Mouse (Mus musculus) heart, embryonic 14.5 days (tissue): ENCODE measurements around the gene Ddx56. TPM values are rescaled to one million over a fixed set of nuclear protein-coding genes. Genes with fewer than 3 reads are reported as not detected.
A peak's percentile ranks its signal among the peaks of the same experiment; 100 is the strongest.

Source experiments
- ATAC-seq: fragments of 200-750 bp; cut with Nextera tagmentation; 2 replicates; pipeline ENCODE4 v1.8.0; 2017; ENCODE audit warnings: low read depth, moderate TSS enrichment; ENCODE audit not compliant: insufficient number of reproducible peaks, insufficient read depth, low FRiP score
- H3K27ac ChIP-seq, 2 experiments: fragments of 200-500 bp in 1 of 2; fragments of 300-500 bp in 1 of 2; sonication (generic) in 1 of 2; replicated peaks in 1 of 2; 2 replicates each; pipeline ENCODE4 v1.5.1; 2012 to 2014; ENCODE audit warnings: low read depth in 2 of 2, low read length in 2 of 2, control low read depth in 1 of 2, mild to moderate bottlenecking in 1 of 2, mixed read lengths in 1 of 2; ENCODE audit not compliant: control insufficient read depth in 1 of 2, insufficient read depth in 1 of 2
- H3K27me3 ChIP-seq: fragments of 300-500 bp; sonication (generic); 2 replicates; pipeline ENCODE4 v1.6.1; 2014; ENCODE audit warnings: mild to moderate bottlenecking, low read length, control low read depth; ENCODE audit not compliant: control insufficient read depth, insufficient read depth
- H3K36me3 ChIP-seq: fragments of 300-500 bp; sonication (generic); 2 replicates; pipeline ENCODE4 v1.6.1; 2014; ENCODE audit warnings: mild to moderate bottlenecking, control low read depth, low read length, mixed read lengths; ENCODE audit not compliant: control insufficient read depth, insufficient read depth
- H3K4me1 ChIP-seq, 2 experiments: fragments of 200-500 bp in 1 of 2; fragments of 300-500 bp in 1 of 2; sonication (generic) in 1 of 2; 2 replicates each; pipeline ENCODE4 v1.6.1; 2012 to 2014; ENCODE audit warnings: low read length in 2 of 2, control low read depth in 1 of 2, mixed read lengths in 1 of 2; ENCODE audit not compliant: control insufficient read depth in 2 of 2, insufficient read depth in 2 of 2
- H3K4me2 ChIP-seq: fragments of 300-500 bp; sonication (generic); 2 replicates; pipeline ENCODE4 v1.6.1; 2014; ENCODE audit warnings: mild to moderate bottlenecking, low read length
- H3K4me3 ChIP-seq, 2 experiments: fragments of 200-500 bp in 1 of 2; fragments of 300-500 bp in 1 of 2; sonication (generic) in 1 of 2; 2 replicates each; pipeline ENCODE4 v1.5.1; 2012 to 2014; ENCODE audit warnings: low read length in 2 of 2, mild to moderate bottlenecking in 2 of 2, control low read depth in 1 of 2, low read depth in 1 of 2, moderate library complexity in 1 of 2; ENCODE audit not compliant: control insufficient read depth in 1 of 2, insufficient read depth in 1 of 2
- H3K9ac ChIP-seq: fragments of 300-500 bp; sonication (generic); 2 replicates; pipeline ENCODE4 v1.6.1; 2014; ENCODE audit warnings: mild to moderate bottlenecking, low read length
- H3K9me3 ChIP-seq: fragments of 300-500 bp; sonication (generic); 2 replicates; pipeline ENCODE4 v1.6.1; 2016; ENCODE audit warnings: low read length, control low read depth; ENCODE audit not compliant: control insufficient read depth
- WGBS: fragments of 180-500 bp; shearing (Covaris S2); extraction: QIAGEN DNeasy Blood & Tissue Kit; methylation state at CpG from one replicate; pipeline ENCODE4 v1.1.7; 2014; 5-methylcytosine and 5-hydroxymethylcytosine counted together
- polyA plus RNA-seq: library from polyadenylated mRNA; unstranded; fragments of >200 nt; fragmentation: Nextera tagmentation; extraction: Ambion mirVana; gene quantifications from 2 replicates; pipeline ENCODE4 v1.2.1, GENCODE M21; 2014

Gene Ddx56
- polyA plus RNA-seq, 1 experiment from 2014 or later = 55.0 TPM

GRCm38 (mm10) chr11:6296077-6296476 lies 28.5 kb upstream of the Ddx56 start:
- Histone ChIP-seq H3K4me2 (no peak overlapping the region), H3K27me3 (no peaks in the 10 kb centered on the region), H3K9me3 (no peaks in the 10 kb centered on the region), H3K36me3 (peaks cover 42% of the 10 kb centered on the region), H3K4me3 (no peak overlapping the region), H3K9ac (no peak overlapping the region), H3K27ac (no peak overlapping the region), H3K4me1 (peaks cover 0 to 15% of the 10 kb centered on the region in 2 experiments; a peak in 3 of 4 replicates)
- no peak for ATAC-seq

GRCm38 (mm10) chr11:6294632-6295031 lies 27.1 kb upstream of the Ddx56 start:
- H3K9me3 ChIP-seq = no peaks in the 10 kb centered on the region
- no peak overlapping the region for H3K4me2 ChIP-seq
- no peak for ATAC-seq
- H3K4me3 ChIP-seq = no peak overlapping the region
- 86% methylated on average over 4 of the region's 4 CpGs for WGBS
- H3K9ac ChIP-seq = no peak overlapping the region
- no peaks in the 10 kb centered on the region for H3K27me3 ChIP-seq
- peaks cover 0 to 17% of the 10 kb centered on the region in 2 experiments; a peak in 3 of 4 replicates for H3K4me1 ChIP-seq
- H3K27ac ChIP-seq = no peak overlapping the region
- H3K36me3 ChIP-seq = peaks cover 28% of the 10 kb centered on the region

- H3K4me3 ChIP-seq = no peak overlapping the region
- no peak overlapping the region for H3K9ac ChIP-seq
- no peaks in the 10 kb centered on the region for H3K9me3 ChIP-seq
- H3K27ac ChIP-seq = no peak overlapping the region
- H3K4me1 ChIP-seq = peaks cover 0 to 17% of the 10 kb centered on the region in 2 experiments; a peak in 3 of 4 replicates
- ATAC-seq = no peak
- peaks cover 18% of the 10 kb centered on the region for H3K36me3 ChIP-seq
- H3K4me2 ChIP-seq = peak overlapping the region; percentile 69
- H3K27me3 ChIP-seq = no peaks in the 10 kb centered on the region
- 95% methylated on average over 2 of the region's 2 CpGs for WGBS
Observed at GRCm38 (mm10) chr11:6293601-6294000, 26.0 kb upstream of the Ddx56 start.

DNA sequence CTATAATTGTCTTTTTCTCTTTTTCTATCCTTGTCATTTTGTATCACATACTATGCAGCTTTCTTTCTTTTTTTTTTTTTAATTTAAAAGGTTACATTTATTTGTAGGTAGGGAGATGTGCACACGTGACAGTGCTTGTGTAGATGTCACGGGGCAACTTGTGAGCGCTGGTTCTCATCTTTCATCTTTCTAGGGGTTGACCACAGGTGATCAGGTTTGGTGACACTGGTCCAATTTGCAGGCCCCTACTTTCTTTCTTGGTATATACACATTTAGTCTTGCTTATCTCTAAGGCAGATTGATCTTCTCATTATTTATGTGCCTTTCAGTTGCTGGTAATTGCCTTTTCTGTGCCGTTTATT lies 25.4 kb upstream of the Ddx56 start:
- peak overlapping the region; percentile 87; the same call in 1 of the 2 replicates for H3K9ac ChIP-seq
- WGBS = 88% methylated on average over 4 of the region's 4 CpGs
- H3K27ac ChIP-seq = peak overlapping the region; percentile 97 to 98
- no peaks in the 10 kb centered on the region for H3K9me3 ChIP-seq
- no peak for ATAC-seq
- H3K4me3 ChIP-seq = peak overlapping the region; percentile 61 to 78; a peak in 3 of 4 replicates
- H3K27me3 ChIP-seq = no peaks in the 10 kb centered on the region
- H3K4me1 ChIP-seq = peaks cover 0 to 17% of the 10 kb centered on the region in 2 experiments; a peak in 3 of 4 replicates
- peak overlapping the region; percentile 69 for H3K4me2 ChIP-seq
- peaks cover 12% of the 10 kb centered on the region for H3K36me3 ChIP-seq

DNA sequence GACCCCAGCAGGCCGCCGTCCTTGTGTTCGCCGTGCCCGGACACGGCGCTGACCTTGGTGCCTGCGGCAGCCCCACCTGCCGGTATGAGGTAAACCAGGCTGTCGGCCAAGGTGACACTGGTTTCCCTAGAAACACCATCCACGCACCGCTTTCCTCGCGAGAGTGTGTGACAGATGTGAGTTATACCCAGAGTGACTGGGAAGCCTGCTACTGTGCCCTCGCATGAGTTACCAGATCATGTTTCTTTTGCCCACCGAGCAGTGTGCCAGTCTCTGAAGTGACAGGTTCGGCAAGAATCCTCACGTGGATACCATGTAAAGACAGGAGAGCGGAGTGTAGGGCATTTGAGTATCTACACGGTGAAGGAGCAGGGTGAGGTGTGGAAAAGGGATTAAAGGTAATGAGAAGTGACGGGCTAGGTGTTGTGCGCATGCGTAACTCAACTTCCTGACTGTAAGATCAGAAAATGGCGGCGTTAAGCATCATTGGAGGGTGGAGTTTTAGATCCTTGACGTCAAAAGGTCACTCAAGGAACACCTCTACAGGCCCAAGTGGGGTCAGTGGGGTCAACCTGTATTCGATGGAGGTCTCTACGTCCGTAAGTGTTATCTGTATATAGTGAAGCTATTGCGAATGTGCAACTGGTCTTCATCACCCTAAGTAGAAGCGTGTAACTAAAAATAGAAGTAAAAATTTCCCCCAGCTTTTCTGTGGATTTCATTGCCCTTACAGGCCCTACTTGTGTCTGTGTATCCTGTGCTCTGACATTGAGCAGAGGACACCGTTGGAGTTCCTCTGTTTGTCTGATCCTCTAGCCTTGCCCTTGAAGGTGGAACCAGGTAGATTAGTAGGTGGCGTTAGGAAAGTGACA lies 24.8 kb upstream of the Ddx56 start:
- Histone ChIP-seq H3K9me3 (no peaks in the 10 kb centered on the region), H3K4me1 (peaks cover 0 to 17% of the 10 kb centered on the region in 2 experiments; a peak in 3 of 4 replicates), H3K9ac (peak overlapping the region; percentile 87), H3K4me3 (peak overlapping the region; percentile 61 to 78), H3K27ac (peak overlapping the region; percentile 97 to 98), H3K27me3 (no peaks in the 10 kb centered on the region), H3K36me3 (peaks cover 6% of the 10 kb centered on the region), H3K4me2 (peak overlapping the region; percentile 69)
- peak; percentile 24; the same call in 1 of the 2 replicates for ATAC-seq
- WGBS = 6% methylated on average over 33 of the region's 33 CpGs

GRCm38 (mm10) chr11:6291401-6292115 lies 24.0 kb upstream of the Ddx56 start, which contains the start of gene Ogdh:
Ogdh (plus strand) TSS chr11:6291633.
- Histone ChIP-seq H3K4me3 (peak within 1 kb of the TSS; percentile 61 to 78), H3K36me3 (no peaks in the 10 kb centered on the region), H3K4me2 (peak within 1 kb of the TSS; percentile 69), H3K9ac (peak within 1 kb of the TSS; percentile 87), H3K4me1 (peaks cover 0 to 17% of the 10 kb centered on the region in 2 experiments; a peak in 3 of 4 replicates), H3K9me3 (no peaks in the 10 kb centered on the region), H3K27ac (peak within 1 kb of the TSS; percentile 97 to 98), H3K27me3 (no peaks in the 10 kb centered on the region)
- peak; percentile 96 for ATAC-seq
- WGBS = under 1% methylated on average over 71 of the region's 77 CpGs

- H3K27me3 ChIP-seq = no peaks in the 10 kb centered on the region
- H3K4me3 ChIP-seq = peak overlapping the region; percentile 61 to 78
- H3K36me3 ChIP-seq = no peaks in the 10 kb centered on the region
- no peak for ATAC-seq
- no peaks in the 10 kb centered on the region for H3K9me3 ChIP-seq
- peak overlapping the region; percentile 66 to 97; a peak in 3 of 4 replicates for H3K27ac ChIP-seq
- peak overlapping the region; percentile 69 for H3K4me2 ChIP-seq
- peaks cover 0 to 17% of the 10 kb centered on the region in 2 experiments; a peak in 3 of 4 replicates for H3K4me1 ChIP-seq
- WGBS = 33% methylated on average over 3 of the region's 3 CpGs
- peak overlapping the region; percentile 87 for H3K9ac ChIP-seq
Observed at GRCm38 (mm10) chr11:6290883-6291282, 23.3 kb upstream of the Ddx56 start.
